Mouse (Mus musculus): Measurements from ENCODE around the gene Exoc5. TPM values are rescaled to one million over a fixed set of nuclear protein-coding genes. Genes with fewer than 3 reads are reported as not detected.

The Exoc5 gene
- total and polyA plus RNA-seq, 3 experiments: 20.1 to 65.1 (median 38.9) TPM

Other genes starting within 250 kb of the Exoc5 start
- gene Ap5m1, start 556 bp downstream of the Exoc5 start, total RNA-seq (2012; rRNA removed): 12.9 and 13.2 TPM in 2 replicates
- gene Ap5m1, start 556 bp downstream of the Exoc5 start, total RNA-seq (2014; rRNA removed): 29.1 and 30.7 TPM in 2 replicates
- gene Ap5m1, start 556 bp downstream of the Exoc5 start, polyA plus RNA-seq (2012; ENCODE audit: insufficient read length, low read depth): 11.7 and 12.4 TPM in 2 replicates
- gene Naa30, start 105.6 kb upstream of the Exoc5 start, total RNA-seq (2012; rRNA removed): 13.5 and 15.2 TPM in 2 replicates
- gene Naa30, start 105.6 kb upstream of the Exoc5 start, total RNA-seq (2014; rRNA removed): 26.5 and 31.4 TPM in 2 replicates
- gene Naa30, start 105.6 kb upstream of the Exoc5 start, polyA plus RNA-seq (2012; ENCODE audit: insufficient read length, low read depth): 23.5 and 25.6 TPM in 2 replicates
- gene ccdc198, start 178.8 kb upstream of the Exoc5 start, total RNA-seq (2012; rRNA removed): not detected in 2 replicates
- gene ccdc198, start 178.8 kb upstream of the Exoc5 start, total RNA-seq (2014; rRNA removed): not detected in 2 replicates
- not detected in 2 replicates for gene ccdc198, start 178.8 kb upstream of the Exoc5 start, polyA plus RNA-seq (2012; ENCODE audit: insufficient read length, low read depth)